8 mouse cellular contexts compared by ENCODE assay signal in the genomic region with DNA sequence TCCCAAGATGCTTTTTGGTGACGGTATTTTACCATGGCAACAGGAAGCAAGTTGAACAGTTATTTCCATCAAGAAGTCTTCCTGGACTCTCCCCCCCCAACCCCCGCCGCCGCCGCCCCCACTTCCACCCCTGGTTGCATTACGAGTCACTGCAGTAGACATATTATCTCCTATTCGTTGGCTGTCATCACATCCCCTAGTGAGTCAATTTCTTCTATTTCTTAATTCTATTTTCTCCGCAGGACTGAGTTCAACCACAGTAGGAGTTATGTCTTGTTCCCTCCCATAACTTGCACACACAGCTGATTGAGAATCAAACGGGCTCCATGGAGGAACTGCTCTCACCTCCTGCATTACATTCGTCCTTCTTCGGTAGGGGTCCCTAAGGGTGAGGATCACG. TPM values are rescaled to one million over a fixed set of nuclear protein-coding genes. Genes with fewer than 3 reads are reported as not detected.
DNase-seq lines count a peak whose midpoint lies in the region; ATAC-seq and TF ChIP-seq lines count a peak whose summit lies in the region.

No protein-coding gene starts in this region.

- H3K27ac ChIP-seq in heart, embryonic 11.5 days (ENCODE audit: low read depth, low read length), result no peak overlapping the region
- peak overlapping the region; percentile 41 for H3K27ac ChIP-seq in macrophage

- peak overlapping the region; percentile 93 for H3K4me2 ChIP-seq in heart, embryonic 11.5 days

- H3K4me3 ChIP-seq in heart, embryonic 11.5 days (ENCODE audit: low read depth, low read length), result peak overlapping the region; percentile 82
- H3K4me3 ChIP-seq in E14TG2a.4 (replicated peaks; ENCODE audit: low read length), result peak overlapping the region; percentile 95
- peak overlapping the region; percentile 79 for H3K4me3 ChIP-seq in macrophage (ENCODE audit: inconsistent target)

- H3K4me1 ChIP-seq in heart, embryonic 11.5 days (ENCODE audit: control insufficient read depth, insufficient read depth, low read length), result peaks cover 10% of the 10 kb centered on the region; the same call in 1 of the 2 replicates
- peaks cover 44% of the 10 kb centered on the region for H3K4me1 ChIP-seq in E14TG2a.4 (replicated peaks; ENCODE audit: low read depth, low read length)

- H3K9me3 ChIP-seq in heart, embryonic 11.5 days (replicated peaks; ENCODE audit: control insufficient read depth, low read length), result no peaks in the 10 kb centered on the region
- no peaks in the 10 kb centered on the region for H3K9me3 ChIP-seq in E14TG2a.4 (ENCODE audit: low read length)

- no peak for TF ChIP-seq CTCF in E14TG2a.4 (conservative IDR thresholded peaks at IDR 0.05; ENCODE audit: low read length)

- peaks cover 70% of the 10 kb centered on the region for H3K79me2 ChIP-seq in macrophage (ENCODE audit: inconsistent target)

- H3K36me3 ChIP-seq in heart, embryonic 11.5 days (ENCODE audit: control insufficient read depth, insufficient read depth, low read length), result no peaks in the 10 kb centered on the region
- H3K36me3 ChIP-seq in E14TG2a.4 (ENCODE audit: insufficient read depth, low read length), result peaks cover 36% of the 10 kb centered on the region
- H3K36me3 ChIP-seq in macrophage (ENCODE audit: inconsistent target), result 0 out of 2 replicates have a peak, but pooled peaks cover 2% of the 10 kb centered on the region

- ATAC-seq in heart, embryonic 11.5 days (replicated peaks; ENCODE audit: insufficient number of reproducible peaks, low FRiP score, low TSS enrichment), result no peak
- peak; percentile 34 for ATAC-seq in granulocyte monocyte progenitor cell, adult 5-6 weeks (replicated peaks; ENCODE audit: poor library complexity, severe bottlenecking)
- ATAC-seq in monocyte, adult 5-6 weeks (replicated peaks; ENCODE audit: insufficient number of reproducible peaks, low FRiP score, low TSS enrichment, poor library complexity, severe bottlenecking), result no peak

- no peaks in the 10 kb centered on the region for H3K27me3 ChIP-seq in heart, embryonic 11.5 days (ENCODE audit: control insufficient read depth, insufficient read depth, low read length)
- H3K27me3 ChIP-seq in E14TG2a.4 (ENCODE audit: insufficient read depth, low read length), result peaks cover 5% of the 10 kb centered on the region

- no peak for DNase-seq in heart, adult 9 months (ENCODE audit: low spot score in 2 of 2)
- no peak for DNase-seq in left cerebral cortex, adult 18-20 months (ENCODE audit: low spot score in 2 of 2)
- no peak for DNase-seq in urinary bladder, postnatal 25 days (ENCODE audit: low spot score)

- WGBS in heart, embryonic 11.5 days (ENCODE audit: insufficient replicate concordance), result 37% methylated on average over 12 of the region's 12 CpGs
- 13% methylated on average over 11 of the region's 12 CpGs for WGBS in macrophage (ENCODE audit: missing documents)

- peak overlapping the region; percentile 83 for H3K9ac ChIP-seq in heart, embryonic 11.5 days (ENCODE audit: low read depth, low read length)

RNA-seq across cellular contexts. Expression of gene Cinp, which starts 0.8 kb away (rescaled TPM):
- 70.5 and 71.3 TPM in 2 replicates for polyA plus RNA-seq in heart, embryonic 11.5 days (2014; fragmentation: Nextera tagmentation; extraction: Ambion mirVana)
- total RNA-seq in granulocyte monocyte progenitor cell, adult 5-6 weeks (2014; fragmentation: Nextera tagmentation), result 53.0 and 54.1 TPM in 2 replicates
- 80.7 and 82.3 TPM in 2 replicates for total RNA-seq in granulocyte monocyte progenitor cell, adult 5-6 weeks (2017)
- total RNA-seq in macrophage (2018; cell fraction: chromatin; rRNA removed), result 10 to 100 TPM; 12.3 to 74.4 (median 39.2) TPM
- 10 to 100 TPM; 16.3 to 33.1 (median 25.2) TPM for total RNA-seq in macrophage (2018; cell fraction: cytosol; rRNA removed)
- 10 to 100 TPM; 11.8 to 58.3 (median 26.9) TPM for total RNA-seq in macrophage (2018; cell fraction: nucleus; rRNA removed)
- polyA plus RNA-seq in macrophage (2018), result 21.8 to 58.2 TPM (median 41.8 TPM) in 3 replicates
- 22.7 to 35.9 TPM (median 27.8 TPM) in 3 replicates for total RNA-seq in monocyte, adult 5-6 weeks (2017)
- 10 to 100 TPM; 89.6 to 93.8 TPM for total RNA-seq in left cerebral cortex, adult 18-20 months (2021)

RNA-seq across cellular contexts. Expression of gene Tecpr2, which starts 1.0 kb away (rescaled TPM):
- polyA plus RNA-seq in heart, embryonic 11.5 days (2014; fragmentation: Nextera tagmentation; extraction: Ambion mirVana), result 2.5 and 2.8 TPM in 2 replicates
- 6.6 and 8.5 TPM in 2 replicates for total RNA-seq in granulocyte monocyte progenitor cell, adult 5-6 weeks (2014; fragmentation: Nextera tagmentation)
- total RNA-seq in granulocyte monocyte progenitor cell, adult 5-6 weeks (2017), result 5.0 and 5.1 TPM in 2 replicates
- total RNA-seq in macrophage (2018; cell fraction: chromatin; rRNA removed), result 10 to 100 TPM; 20.8 to 92.3 (median 59.4) TPM
- total RNA-seq in macrophage (2018; cell fraction: cytosol; rRNA removed), result 10 to 100 TPM in 20 of 26 experiments, 1 to 10 TPM in 6; 4.6 to 18.7 (median 11.7) TPM
- total RNA-seq in macrophage (2018; cell fraction: nucleus; rRNA removed), result 10 to 100 TPM; 12.2 to 47.7 (median 33.1) TPM
- polyA plus RNA-seq in macrophage (2018), result 6.3 to 9.4 TPM (median 7.8 TPM) in 3 replicates
- total RNA-seq in monocyte, adult 5-6 weeks (2017), result 3.7 to 4.9 TPM (median 3.8 TPM) in 3 replicates
- 10 to 100 TPM; 46.6 TPM for total RNA-seq in left cerebral cortex, adult 18-20 months (2021)

RNA-seq across cellular contexts. Expression of gene Zfp839, which starts 38.1 kb away (rescaled TPM):
- polyA plus RNA-seq in heart, embryonic 11.5 days (2014; fragmentation: Nextera tagmentation; extraction: Ambion mirVana), result 3.1 and 3.2 TPM in 2 replicates
- 6.4 and 8.4 TPM in 2 replicates for total RNA-seq in granulocyte monocyte progenitor cell, adult 5-6 weeks (2014; fragmentation: Nextera tagmentation)
- 4.7 and 6.6 TPM in 2 replicates for total RNA-seq in granulocyte monocyte progenitor cell, adult 5-6 weeks (2017)
- total RNA-seq in macrophage (2018; cell fraction: chromatin; rRNA removed), result 10 to 100 TPM; 16.2 to 68.1 (median 35.9) TPM
- 10 to 100 TPM in 13 of 26 experiments, 1 to 10 TPM in 13; 3.2 to 13.5 (median 10.4) TPM for total RNA-seq in macrophage (2018; cell fraction: cytosol; rRNA removed)
- total RNA-seq in macrophage (2018; cell fraction: nucleus; rRNA removed), result 10 to 100 TPM in 25 of 26 experiments, 1 to 10 TPM in 1; 9.0 to 46.7 (median 24.5) TPM
- 7.8 to 12.1 TPM (median 10.8 TPM) in 3 replicates for polyA plus RNA-seq in macrophage (2018)
- 6.5 to 11.1 TPM (median 9.0 TPM) in 3 replicates for total RNA-seq in monocyte, adult 5-6 weeks (2017)
- total RNA-seq in left cerebral cortex, adult 18-20 months (2021), result 10 to 100 TPM; 11.7 to 12.8 TPM

RNA-seq across cellular contexts. Expression of gene Mok, which starts 47.4 kb away (rescaled TPM):
- polyA plus RNA-seq in heart, embryonic 11.5 days (2014; fragmentation: Nextera tagmentation; extraction: Ambion mirVana), result 3.0 and 3.8 TPM in 2 replicates
- 1.5 TPM in 2 replicates for total RNA-seq in granulocyte monocyte progenitor cell, adult 5-6 weeks (2014; fragmentation: Nextera tagmentation)
- total RNA-seq in granulocyte monocyte progenitor cell, adult 5-6 weeks (2017), result 2.6 and 2.9 TPM in 2 replicates
- total RNA-seq in macrophage (2018; cell fraction: chromatin; rRNA removed), result 10 to 100 TPM in 4 of 26 experiments, 1 to 10 TPM in 21, under 1 TPM in 1; 0.37 to 12.4 (median 3.3) TPM
- total RNA-seq in macrophage (2018; cell fraction: cytosol; rRNA removed), result 1 to 10 TPM in 21 of 26 experiments, under 1 TPM in 5; 0.50 to 3.6 (median 1.4) TPM
- total RNA-seq in macrophage (2018; cell fraction: nucleus; rRNA removed), result 10 to 100 TPM in 1 of 26 experiments, 1 to 10 TPM in 23, under 1 TPM in 1, not detected in 1; 0.65 to 12.3 (median 2.7) TPM
- 0.96 to 4.8 TPM (median 3.3 TPM) in 3 replicates for polyA plus RNA-seq in macrophage (2018)
- 0.10 to 0.32 TPM in 2 of 3 replicates, not detected in the other for total RNA-seq in monocyte, adult 5-6 weeks (2017)
- total RNA-seq in left cerebral cortex, adult 18-20 months (2021), result 10 to 100 TPM; 10.9 to 11.6 TPM
